Mouse (Mus musculus): Measurements from ENCODE around the gene Fancc. TPM values are rescaled to one million over a fixed set of nuclear protein-coding genes. Genes with fewer than 3 reads are reported as not detected.

The Fancc gene
- polyA plus RNA-seq, 1 experiment = 18.6 TPM

DNA sequence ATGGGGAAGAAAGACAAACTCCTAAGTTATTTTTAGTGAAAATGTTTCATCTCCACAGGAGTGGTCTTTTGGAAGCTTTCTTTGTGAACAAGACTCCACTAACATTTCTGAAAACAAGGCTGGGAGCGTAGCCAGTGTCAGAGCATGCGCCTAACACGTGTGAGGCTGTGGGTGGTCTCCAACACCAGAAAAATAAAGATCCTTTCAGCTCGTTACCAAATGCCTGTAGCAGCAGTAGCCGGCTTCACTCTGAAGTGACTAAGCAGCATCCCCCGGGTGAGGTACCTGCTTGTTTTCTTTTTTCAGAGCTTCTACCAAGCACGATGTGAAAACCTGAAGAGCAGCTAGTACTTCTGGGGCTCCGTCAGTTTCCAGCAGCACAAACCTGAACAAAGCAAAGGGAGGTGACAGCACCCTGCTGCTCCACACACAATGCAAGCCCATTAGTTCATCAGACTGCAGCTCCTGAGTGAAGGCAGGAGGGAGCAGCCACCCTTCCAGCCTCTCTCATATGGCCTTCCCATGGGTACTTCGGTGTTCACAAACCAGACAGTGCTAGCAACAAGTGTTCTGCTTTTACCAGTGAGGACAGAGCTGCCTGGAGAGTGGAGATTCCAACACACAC is 166.7 kb downstream of the Fancc start:
- no peak for DNase-seq
- Histone ChIP-seq H3K4me3 (replicated peaks; ENCODE audit: extremely low read depth, low read depth, low read length) (no peak overlapping the region), H3K4me1 (ENCODE audit: control insufficient read depth, insufficient read depth, low read length) (peaks cover 4% of the 10 kb centered on the region)
- TF ChIP-seq POLR2A (IDR thresholded peaks at IDR 0.05; ENCODE audit: borderline replicate concordance, extremely low read depth, low read depth, low read length) (no peak), CTCF (IDR thresholded peaks at IDR 0.05; ENCODE audit: insufficient read depth, low read length) (no peak)
- WGBS = 63% methylated on average over 9 of the region's 9 CpGs

DNA sequence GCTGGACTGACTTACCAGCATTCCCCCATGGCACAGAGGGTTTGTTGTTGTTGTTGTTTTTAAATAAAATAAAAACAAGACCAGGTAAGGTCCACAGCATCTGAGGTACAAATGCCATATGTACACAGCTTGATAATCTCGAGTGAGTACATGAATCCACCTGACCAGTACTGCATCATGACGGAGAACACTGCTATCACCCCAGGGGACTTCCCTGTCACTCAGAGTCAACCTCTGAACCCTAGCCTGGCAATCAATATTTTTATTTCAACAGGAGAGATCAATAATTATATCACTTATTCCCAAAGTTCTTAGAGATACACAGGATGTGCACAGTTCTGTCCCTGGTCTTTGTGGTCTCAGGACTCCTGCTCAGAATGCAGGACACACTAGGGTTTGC is 171.1 kb downstream of the Fancc start:
- 79% methylated on average over 2 of the region's 2 CpGs for WGBS
- Histone ChIP-seq H3K4me1 (ENCODE audit: control insufficient read depth, insufficient read depth, low read length) (peaks cover 13% of the 10 kb centered on the region), H3K4me3 (replicated peaks; ENCODE audit: extremely low read depth, low read depth, low read length) (no peak overlapping the region)
- no peak for DNase-seq
- no peak for TF ChIP-seq POLR2A (IDR thresholded peaks at IDR 0.05; ENCODE audit: borderline replicate concordance, extremely low read depth, low read depth, low read length)
- TF ChIP-seq CTCF (IDR thresholded peaks at IDR 0.05; ENCODE audit: insufficient read depth, low read length) = no peak

GRCm38 (mm10) chr13:63324978-63325848 is 171.9 kb downstream of the Fancc start:
- no peak for DNase-seq

DNA sequence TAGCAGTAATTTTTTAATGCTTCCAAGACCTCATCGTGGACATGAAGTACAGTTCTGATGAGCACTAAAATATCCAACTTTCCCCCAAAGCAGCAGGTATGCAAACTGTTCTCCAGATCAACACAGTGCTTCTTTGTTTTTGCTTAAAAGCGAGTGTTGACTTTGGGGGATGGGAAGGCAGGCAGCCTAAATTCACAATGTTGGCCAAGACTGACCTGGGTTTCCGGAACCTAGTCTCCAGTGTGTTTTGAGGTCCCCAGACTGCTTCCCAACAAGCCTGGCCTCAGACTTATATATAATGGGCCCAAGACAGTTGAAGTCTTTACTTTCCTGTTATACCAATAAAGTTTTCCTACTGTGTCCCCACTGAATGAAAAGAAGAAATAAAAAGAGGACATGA is 172.8 kb downstream of the Fancc start:
- DNase-seq = no peak
- H3K4me3 ChIP-seq (replicated peaks; ENCODE audit: extremely low read depth, low read depth, low read length) = no peak overlapping the region
- TF ChIP-seq CTCF (IDR thresholded peaks at IDR 0.05; ENCODE audit: insufficient read depth, low read length) (no peak), POLR2A (IDR thresholded peaks at IDR 0.05; ENCODE audit: borderline replicate concordance, extremely low read depth, low read depth, low read length) (no peak)
- peaks cover 13% of the 10 kb centered on the region for H3K4me1 ChIP-seq (ENCODE audit: control insufficient read depth, insufficient read depth, low read length)
- WGBS = 60% methylated on average over 3 of the region's 3 CpGs

More at GRCm38 (mm10) chr13:63324978-63325848, 171.9 kb downstream of the Fancc start:
- peaks cover 13% of the 10 kb centered on the region for H3K4me1 ChIP-seq (ENCODE audit: control insufficient read depth, insufficient read depth, low read length)
- no peak overlapping the region for H3K4me3 ChIP-seq (replicated peaks; ENCODE audit: extremely low read depth, low read depth, low read length)
- TF ChIP-seq CTCF (IDR thresholded peaks at IDR 0.05; ENCODE audit: insufficient read depth, low read length) (no peak), POLR2A (IDR thresholded peaks at IDR 0.05; ENCODE audit: borderline replicate concordance, extremely low read depth, low read depth, low read length) (no peak)
- WGBS = 38% methylated on average over 10 of the region's 10 CpGs

DNA sequence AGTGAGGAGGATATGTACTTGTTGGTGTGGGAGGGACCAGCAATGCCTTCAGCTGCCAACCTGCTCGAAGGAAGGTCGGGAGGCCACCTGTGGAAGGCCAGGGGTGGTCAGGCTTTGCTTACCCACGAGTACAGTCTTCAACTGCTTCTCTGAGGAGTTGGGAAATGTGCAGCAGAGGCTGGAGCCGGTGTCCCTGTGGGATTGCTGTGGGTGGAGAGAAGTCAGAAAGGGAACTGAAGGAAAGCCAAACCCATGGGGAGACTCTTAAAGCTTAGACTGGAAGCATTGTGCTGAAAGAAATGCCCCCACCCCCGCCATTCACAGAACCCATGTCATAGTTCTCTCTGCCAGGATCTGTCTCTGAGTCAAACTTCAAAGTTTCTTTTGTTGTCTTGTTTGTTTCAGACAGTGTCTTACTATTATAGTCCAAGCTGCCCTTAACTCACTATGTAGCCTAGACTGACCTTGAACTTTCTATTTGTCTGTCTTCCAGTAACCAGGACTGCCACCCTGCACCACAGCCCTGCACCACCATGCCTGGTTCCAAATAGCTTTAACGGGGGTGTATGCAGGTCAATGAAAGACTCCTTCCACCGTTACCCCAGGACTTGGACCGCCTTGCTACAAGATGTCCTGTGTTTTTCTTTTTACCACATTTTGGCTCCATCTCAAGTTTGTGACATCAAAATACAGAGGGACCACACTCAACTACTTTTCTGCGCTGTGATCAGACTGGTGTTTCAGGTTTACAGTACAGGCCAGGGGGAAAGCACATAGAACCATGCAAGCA is 173.6 kb downstream of the Fancc start:
- no peak for DNase-seq
- WGBS = 55% methylated on average over 9 of the region's 9 CpGs
- Histone ChIP-seq H3K4me3 (replicated peaks; ENCODE audit: extremely low read depth, low read depth, low read length) (no peak overlapping the region), H3K4me1 (ENCODE audit: control insufficient read depth, insufficient read depth, low read length) (peaks cover 13% of the 10 kb centered on the region)
- TF ChIP-seq POLR2A (IDR thresholded peaks at IDR 0.05; ENCODE audit: borderline replicate concordance, extremely low read depth, low read depth, low read length) = no peak
- no peak for TF ChIP-seq CTCF (IDR thresholded peaks at IDR 0.05; ENCODE audit: insufficient read depth, low read length)

GRCm38 (mm10) chr13:63322756-63323155 is 174.3 kb downstream of the Fancc start:
- DNase-seq = no peak
- Histone ChIP-seq H3K4me1 (ENCODE audit: control insufficient read depth, insufficient read depth, low read length) (peaks cover 13% of the 10 kb centered on the region), H3K4me3 (replicated peaks; ENCODE audit: extremely low read depth, low read depth, low read length) (no peak overlapping the region)
- WGBS = 90% methylated on average over 6 of the region's 6 CpGs
- TF ChIP-seq POLR2A (IDR thresholded peaks at IDR 0.05; ENCODE audit: borderline replicate concordance, extremely low read depth, low read depth, low read length) = no peak
- TF ChIP-seq CTCF (IDR thresholded peaks at IDR 0.05; ENCODE audit: insufficient read depth, low read length) = no peak

- Histone ChIP-seq H3K4me1 (ENCODE audit: control insufficient read depth, insufficient read depth, low read length) (peaks cover 13% of the 10 kb centered on the region), H3K4me3 (replicated peaks; ENCODE audit: extremely low read depth, low read depth, low read length) (no peak overlapping the region)
- WGBS = 58% methylated on average over 5 of the region's 5 CpGs
- TF ChIP-seq CTCF (IDR thresholded peaks at IDR 0.05; ENCODE audit: insufficient read depth, low read length) = no peak
- TF ChIP-seq POLR2A (IDR thresholded peaks at IDR 0.05; ENCODE audit: borderline replicate concordance, extremely low read depth, low read depth, low read length) = no peak
- DNase-seq = no peak
Measured at GRCm38 (mm10) chr13:63321689-63322088, 175.4 kb downstream of the Fancc start.

DNA sequence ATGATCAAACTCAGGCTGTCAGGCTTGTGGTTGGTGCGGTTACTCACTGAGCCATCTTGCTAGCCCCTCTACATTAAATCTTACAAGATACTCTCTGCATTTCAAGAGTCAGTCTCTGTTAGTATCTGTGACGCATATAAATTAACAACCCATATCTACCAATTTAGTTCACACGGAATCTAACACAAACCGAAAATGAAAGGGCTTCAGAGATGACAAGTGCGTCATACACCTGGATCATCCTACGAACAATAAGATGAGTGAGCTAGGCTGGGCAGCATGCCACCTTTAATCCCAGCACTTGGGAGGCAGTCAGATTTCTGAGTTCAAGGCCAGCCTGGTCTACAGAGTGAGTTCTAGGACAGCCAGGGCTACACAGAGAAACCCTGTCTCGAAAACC is 177.3 kb downstream of the Fancc start:
- TF ChIP-seq CTCF (IDR thresholded peaks at IDR 0.05; ENCODE audit: insufficient read depth, low read length) = no peak
- H3K4me3 ChIP-seq (replicated peaks; ENCODE audit: extremely low read depth, low read depth, low read length) = no peak overlapping the region
- H3K4me1 ChIP-seq (ENCODE audit: control insufficient read depth, insufficient read depth, low read length) = peaks cover 8% of the 10 kb centered on the region; the same call in 1 of the 2 replicates
- DNase-seq = no peak
- 91% methylated on average over 7 of the region's 7 CpGs for WGBS

GRCm38 (mm10) chr13:63317681-63318104 is 179.4 kb downstream of the Fancc start:
- Histone ChIP-seq H3K4me1 (ENCODE audit: control insufficient read depth, insufficient read depth, low read length) (no peaks in the 10 kb centered on the region), H3K4me3 (replicated peaks; ENCODE audit: extremely low read depth, low read depth, low read length) (no peak overlapping the region)
- no peak for DNase-seq
- TF ChIP-seq POLR2A (IDR thresholded peaks at IDR 0.05; ENCODE audit: borderline replicate concordance, extremely low read depth, low read depth, low read length) (no peak), CTCF (IDR thresholded peaks at IDR 0.05; ENCODE audit: insufficient read depth, low read length) (no peak)
- 42% methylated on average over 7 of the region's 7 CpGs for WGBS
